Mouse (Mus musculus) intestine, postnatal 0 days (tissue): ENCODE results near the gene Agap1. TPM values are rescaled to one million over a fixed set of nuclear protein-coding genes. Genes with fewer than 3 reads are reported as not detected.

Experiments
- ATAC-seq: fragments of 200-750 bp; cut with Nextera tagmentation; 2 replicates; pipeline ENCODE4 v1.8.0; 2017; ENCODE audit warnings: mild to moderate bottlenecking, moderate TSS enrichment, moderate library complexity
- H3K27ac ChIP-seq: fragments of 300-500 bp; sonication (generic); 2 replicates; pipeline ENCODE4 v1.5.1; 2014; ENCODE audit warnings: mild to moderate bottlenecking, low read depth, low read length, moderate library complexity
- H3K27me3 ChIP-seq: fragments of 300-500 bp; sonication (generic); replicated peaks from 2 replicates; pipeline ENCODE4 v1.6.1; 2014; ENCODE audit warnings: low read length, mixed read lengths; ENCODE audit not compliant: control insufficient read depth, insufficient read depth
- H3K36me3 ChIP-seq: fragments of 300-500 bp; sonication (generic); 2 replicates; pipeline ENCODE4 v1.6.1; 2014; ENCODE audit warnings: mild to moderate bottlenecking, moderate library complexity; ENCODE audit not compliant: control insufficient read depth, insufficient read depth
- H3K4me1 ChIP-seq: fragments of 300-500 bp; sonication (generic); replicated peaks from 2 replicates; pipeline ENCODE4 v1.6.1; 2014; ENCODE audit warnings: antibody characterized with exemption, low read length, mixed read lengths; ENCODE audit not compliant: control insufficient read depth, insufficient read depth
- H3K4me2 ChIP-seq: fragments of 300-500 bp; sonication (generic); replicated peaks from 2 replicates; pipeline ENCODE4 v1.6.1; 2014; ENCODE audit warnings: low read depth, mild to moderate bottlenecking, moderate library complexity
- H3K4me3 ChIP-seq: fragments of 300-500 bp; sonication (generic); 2 replicates; pipeline ENCODE4 v1.5.1; 2014; ENCODE audit warnings: low read depth, low read length
- H3K9ac ChIP-seq: fragments of 300-500 bp; sonication (generic); 2 replicates; pipeline ENCODE4 v1.6.1; 2014; ENCODE audit warnings: mild to moderate bottlenecking, low read depth, low read length
- H3K9me3 ChIP-seq: fragments of 300-500 bp; sonication (generic); 2 replicates; pipeline ENCODE4 v1.6.1; 2016; ENCODE audit warnings: mixed run types; ENCODE audit not compliant: control insufficient read depth
- CTCF ChIP-seq: sonication (generic); IDR thresholded peaks from 2 replicates; pipeline ENCODE4 v1.5.1; 2016; ENCODE audit warnings: low read depth, mild to moderate bottlenecking, control low read depth, antibody characterized with exemption, moderate library complexity
- WGBS: fragments of 180-500 bp; shearing (Covaris S2); extraction: QIAGEN DNeasy Blood & Tissue Kit; methylation state at CpG from one replicate; pipeline ENCODE4 v1.1.7; 2014; 5-methylcytosine and 5-hydroxymethylcytosine counted together
- polyA plus RNA-seq: library from polyadenylated mRNA; unstranded; fragments of >200 nt; fragmentation: Nextera tagmentation; extraction: Ambion mirVana; gene quantifications from 2 replicates; pipeline ENCODE4 v1.2.1, GENCODE M21; 2015

Agap1 gene
- polyA plus RNA-seq, 1 experiment from 2014 or later: 6.1 TPM

- H3K4me3 ChIP-seq: no peak overlapping the region
- peaks cover 6% of the 10 kb centered on the region; the same call in 1 of the 2 replicates for H3K9me3 ChIP-seq
- H3K36me3 ChIP-seq: no peaks in the 10 kb centered on the region
Measured at GRCm38 (mm10) chr1:89909796-89910195, 455.2 kb downstream of the Agap1 start.

GRCm38 (mm10) chr1:89912392-89912791, 457.8 kb downstream of the Agap1 start:
- H3K27me3 ChIP-seq: peaks cover 5% of the 10 kb centered on the region; the same call in 1 of the 2 replicates
- H3K4me1 ChIP-seq: no peaks in the 10 kb centered on the region
- TF ChIP-seq CTCF: no peak
- no peaks in the 10 kb centered on the region for H3K9me3 ChIP-seq
- no peak overlapping the region for H3K27ac ChIP-seq
- no peak overlapping the region for H3K4me2 ChIP-seq
- no peak overlapping the region for H3K4me3 ChIP-seq
- H3K36me3 ChIP-seq: no peaks in the 10 kb centered on the region
- 55% methylated on average over 5 of the region's 5 CpGs for WGBS
- no peak for ATAC-seq
- H3K9ac ChIP-seq: no peak overlapping the region

More at GRCm38 (mm10) chr1:89909796-89910195, 455.2 kb downstream of the Agap1 start:
- no peak for ATAC-seq
- 86% methylated on average over 8 of the region's 8 CpGs for WGBS
- TF ChIP-seq CTCF: no peak
- Histone ChIP-seq H3K27me3 (no peaks in the 10 kb centered on the region; the same call in 1 of the 2 replicates), H3K4me2 (no peak overlapping the region), H3K27ac (no peak overlapping the region), H3K4me1 (no peaks in the 10 kb centered on the region), H3K9ac (no peak overlapping the region)

- Histone ChIP-seq H3K4me1 (no peaks in the 10 kb centered on the region), H3K4me2 (no peak overlapping the region), H3K27ac (no peak overlapping the region), H3K4me3 (no peak overlapping the region), H3K36me3 (no peaks in the 10 kb centered on the region), H3K9me3 (no peaks in the 10 kb centered on the region; the same call in 1 of the 2 replicates), H3K9ac (no peak overlapping the region), H3K27me3 (peaks cover 18% of the 10 kb centered on the region)
- WGBS: 74% methylated on average over 4 of the region's 4 CpGs
- no peak for TF ChIP-seq CTCF
- ATAC-seq: no peak
Measured at GRCm38 (mm10) chr1:89913611-89914010, 459.0 kb downstream of the Agap1 start.

- WGBS: 20% methylated on average over 18 of the region's 18 CpGs
- no peaks in the 10 kb centered on the region for H3K36me3 ChIP-seq
- H3K4me3 ChIP-seq: no peak overlapping the region
- no peak overlapping the region for H3K4me2 ChIP-seq
- ATAC-seq: no peak
- TF ChIP-seq CTCF: no peak
- H3K27ac ChIP-seq: no peak overlapping the region
- no peak overlapping the region for H3K9ac ChIP-seq
- H3K4me1 ChIP-seq: no peaks in the 10 kb centered on the region
- H3K27me3 ChIP-seq: peaks cover 60% of the 10 kb centered on the region
- H3K9me3 ChIP-seq: no peaks in the 10 kb centered on the region; the same call in 1 of the 2 replicates
Measured at GRCm38 (mm10) chr1:89918111-89918510, 463.5 kb downstream of the Agap1 start.

- no peak overlapping the region for H3K4me2 ChIP-seq
- H3K36me3 ChIP-seq: no peaks in the 10 kb centered on the region
- H3K9ac ChIP-seq: no peak overlapping the region
- H3K4me1 ChIP-seq: no peaks in the 10 kb centered on the region
- peaks cover 71% of the 10 kb centered on the region for H3K27me3 ChIP-seq
- H3K4me3 ChIP-seq: no peak overlapping the region
- H3K27ac ChIP-seq: no peak overlapping the region
- ATAC-seq: no peak
- WGBS: 52% methylated on average over 6 of the region's 6 CpGs
- no peak for TF ChIP-seq CTCF
- no peaks in the 10 kb centered on the region; the same call in 1 of the 2 replicates for H3K9me3 ChIP-seq
Measured at GRCm38 (mm10) chr1:89919206-89919605, 464.6 kb downstream of the Agap1 start.

- 4% methylated on average over 10 of the region's 10 CpGs for WGBS
- Histone ChIP-seq H3K4me1 (no peaks in the 10 kb centered on the region), H3K9ac (no peak overlapping the region), H3K27ac (no peak overlapping the region), H3K4me3 (no peak overlapping the region), H3K36me3 (no peaks in the 10 kb centered on the region), H3K9me3 (no peaks in the 10 kb centered on the region; the same call in 1 of the 2 replicates), H3K27me3 (peaks cover 93% of the 10 kb centered on the region), H3K4me2 (no peak overlapping the region)
- ATAC-seq: no peak
- TF ChIP-seq CTCF: peak; percentile 31
Measured at GRCm38 (mm10) chr1:89921806-89922205, 467.2 kb downstream of the Agap1 start.

GRCm38 (mm10) chr1:89922282-89922681, 467.7 kb downstream of the Agap1 start:
- 5% methylated on average over 7 of the region's 7 CpGs for WGBS
- Histone ChIP-seq H3K4me1 (no peaks in the 10 kb centered on the region), H3K27ac (no peak overlapping the region), H3K4me2 (no peak overlapping the region), H3K9ac (no peak overlapping the region), H3K4me3 (no peak overlapping the region), H3K36me3 (no peaks in the 10 kb centered on the region), H3K9me3 (no peaks in the 10 kb centered on the region; the same call in 1 of the 2 replicates), H3K27me3 (peaks cover 97% of the 10 kb centered on the region)
- no peak for TF ChIP-seq CTCF
- ATAC-seq: no peak
